In genomic region chr13:38064854-38065663, GRCm38 (mm10) we compare ENCODE assay signal across 9 mouse cellular contexts. TPM values are rescaled to one million over a fixed set of nuclear protein-coding genes. Genes with fewer than 3 reads are reported as not detected.
DNase-seq lines count a peak whose midpoint lies in the region; ATAC-seq and TF ChIP-seq lines count a peak whose summit lies in the region.
"Had no signal": no experiment of that assay in that cellular context is flagged by ENCODE, and none has a peak within 500 bp of the region (broad histone marks: within the 10 kb centered on the region; RNA-seq: fewer than 3 reads in every experiment).

No protein-coding gene starts in this region.

- ATAC-seq in CD4-positive, CD25-positive, alpha-beta regulatory T cell, adult 4 months: no peak
- ATAC-seq in forebrain, postnatal 0 days: peak; percentile 66
- 0 out of 2 replicates have a peak, but pooled peaks have one; percentile 32 for ATAC-seq in liver, embryonic 12.5 days
- peak; percentile 58; the same call in 1 of the 2 replicates for ATAC-seq in neural tube, embryonic 14.5 days (ENCODE audit: low read depth)

- H3K27me3 ChIP-seq in forebrain, postnatal 0 days (ENCODE audit: insufficient read depth, low read length): no peaks in the 10 kb centered on the region
- H3K27me3 ChIP-seq in liver, embryonic 12.5 days (replicated peaks): no peaks in the 10 kb centered on the region
- no peaks in the 10 kb centered on the region for H3K27me3 ChIP-seq in neural tube, embryonic 14.5 days (ENCODE audit: control insufficient read depth, insufficient read depth, low read length)
- H3K27me3 ChIP-seq: limb, embryonic 15.5 days had no signal

- peaks cover 32% of the 10 kb centered on the region for H3K36me3 ChIP-seq in forebrain, postnatal 0 days (ENCODE audit: insufficient read depth)
- H3K36me3 ChIP-seq in liver, embryonic 12.5 days: peaks cover 34% of the 10 kb centered on the region
- peaks cover 6% of the 10 kb centered on the region; the same call in 1 of the 2 replicates for H3K36me3 ChIP-seq in neural tube, embryonic 14.5 days (ENCODE audit: control insufficient read depth, insufficient read depth, low read length)

- no peaks in the 10 kb centered on the region for H3K9me3 ChIP-seq in forebrain, postnatal 0 days (ENCODE audit: low read length)
- no peaks in the 10 kb centered on the region for H3K9me3 ChIP-seq in liver, embryonic 12.5 days (replicated peaks)
- no peaks in the 10 kb centered on the region for H3K9me3 ChIP-seq in neural tube, embryonic 14.5 days (ENCODE audit: control insufficient read depth, low read length)
- H3K9me3 ChIP-seq: limb, embryonic 15.5 days had no signal

- no peak overlapping the region for H3K4me2 ChIP-seq in forebrain, postnatal 0 days (ENCODE audit: low read depth)
- no peak overlapping the region for H3K4me2 ChIP-seq in liver, embryonic 12.5 days
- no peak overlapping the region for H3K4me2 ChIP-seq in neural tube, embryonic 14.5 days (ENCODE audit: low read depth, low read length)
- H3K4me2 ChIP-seq: limb, embryonic 15.5 days had no signal

- WGBS in forebrain, postnatal 0 days: 75% methylated on average over 11 of the region's 11 CpGs
- 57% methylated on average over 11 of the region's 11 CpGs for WGBS in liver, embryonic 12.5 days (ENCODE audit: insufficient replicate concordance)
- WGBS in neural tube, embryonic 14.5 days: 72% methylated on average over 11 of the region's 11 CpGs

- peak; percentile 84 for TF ChIP-seq CTCF in forebrain, postnatal 0 days (IDR thresholded peaks at IDR 0.05; ENCODE audit: low read depth)

- no peak overlapping the region for H3K9ac ChIP-seq in forebrain, postnatal 0 days
- H3K9ac ChIP-seq in liver, embryonic 12.5 days: no peak overlapping the region
- H3K9ac ChIP-seq in neural tube, embryonic 14.5 days (replicated peaks; ENCODE audit: low read depth, low read length): no peak overlapping the region
- H3K9ac ChIP-seq: limb, embryonic 15.5 days had no signal

- no peak overlapping the region for H3K4me3 ChIP-seq in forebrain, postnatal 0 days (ENCODE audit: low read depth, low read length)
- no peak overlapping the region for H3K4me3 ChIP-seq in liver, embryonic 12.5 days
- H3K4me3 ChIP-seq in neural tube, embryonic 14.5 days (ENCODE audit: low read depth, low read length): no peak overlapping the region
- H3K4me3 ChIP-seq: limb, embryonic 15.5 days had no signal

- H3K4me1 ChIP-seq in forebrain, postnatal 0 days (ENCODE audit: insufficient read depth): no peaks in the 10 kb centered on the region
- H3K4me1 ChIP-seq in liver, embryonic 12.5 days: no peaks in the 10 kb centered on the region
- H3K4me1 ChIP-seq in neural tube, embryonic 14.5 days (ENCODE audit: control insufficient read depth, insufficient read depth, low read length): no peaks in the 10 kb centered on the region
- H3K4me1 ChIP-seq: limb, embryonic 15.5 days had no signal

- H3K27ac ChIP-seq in forebrain, postnatal 0 days (ENCODE audit: low read depth, low read length): no peak overlapping the region
- H3K27ac ChIP-seq in liver, embryonic 12.5 days: no peak overlapping the region
- H3K27ac ChIP-seq in neural tube, embryonic 14.5 days (ENCODE audit: low read depth, low read length): no peak overlapping the region
- H3K27ac ChIP-seq: limb, embryonic 15.5 days had no signal

- DNase-seq in CD4-positive, CD25-positive, alpha-beta regulatory T cell, adult 2 months (ENCODE audit: low read depth, low spot score): peak; percentile 69
- peak; percentile 53 to 63 for DNase-seq in B cell, adult 2 months
- peak; percentile 20 for DNase-seq in c-Kit-negative CD71-positive TER-119-positive erythroid progenitor cells, embryonic 14.5 days (ENCODE audit: low read depth, low spot score)
- DNase-seq in forebrain, postnatal 0 days: peak; percentile 69
- peak; percentile 93 for DNase-seq in kidney, adult 9 months

RNA-seq across cellular contexts. Expression of gene Cage1, which starts 28.2 kb away (rescaled TPM):
- polyA plus RNA-seq in CD4-positive, CD25-positive, alpha-beta regulatory T cell, adult 4 months (2017; shearing (Covaris generic)): 1 to 10 TPM; 1.3 to 2.2 TPM
- total RNA-seq in forebrain, postnatal 0 days (2014; rRNA removed): 3.2 and 5.7 TPM in 2 replicates
- 2.2 and 3.0 TPM in 2 replicates for polyA plus RNA-seq in forebrain, postnatal 0 days (2015; fragmentation: Nextera tagmentation; extraction: Ambion mirVana)
- 0.80 and 0.88 TPM in 2 replicates for polyA plus RNA-seq in liver, embryonic 12.5 days (2016; fragmentation: Nextera tagmentation; extraction: Ambion mirVana)
- polyA plus RNA-seq in neural tube, embryonic 14.5 days (2014; fragmentation: Nextera tagmentation; extraction: Ambion mirVana): 2.0 and 2.7 TPM in 2 replicates

RNA-seq across cellular contexts. Expression of gene Riok1, which starts 28.3 kb away (rescaled TPM):
- polyA plus RNA-seq in CD4-positive, CD25-positive, alpha-beta regulatory T cell, adult 4 months (2017; shearing (Covaris generic)): 100 to 1,000 TPM; 109 to 113 TPM
- total RNA-seq in forebrain, postnatal 0 days (2014; rRNA removed): 43.7 and 53.4 TPM in 2 replicates
- 27.9 and 37.8 TPM in 2 replicates for polyA plus RNA-seq in forebrain, postnatal 0 days (2015; fragmentation: Nextera tagmentation; extraction: Ambion mirVana)
- polyA plus RNA-seq in liver, embryonic 12.5 days (2016; fragmentation: Nextera tagmentation; extraction: Ambion mirVana): 33.9 TPM in 2 replicates
- 54.0 and 57.5 TPM in 2 replicates for polyA plus RNA-seq in neural tube, embryonic 14.5 days (2014; fragmentation: Nextera tagmentation; extraction: Ambion mirVana)

Comparison
In these comparisons a context has a peak if more than half of its experiments do, and no peak if none do; other contexts are left out.
1. DNase-seq: peak in every context shown above with its lines; median percentile 93 in kidney, adult 9 months; 69 in CD4-positive, CD25-positive, alpha-beta regulatory T cell, adult 2 months; 69 in forebrain, postnatal 0 days; 58 in B cell, adult 2 months; 20 in c-Kit-negative CD71-positive TER-119-positive erythroid progenitor cells, embryonic 14.5 days.